Mouse (Mus musculus): ENCODE measurements around the gene Rnf11. TPM values are rescaled to one million over a fixed set of nuclear protein-coding genes. Genes with fewer than 3 reads are reported as not detected.

The Rnf11 gene
- total RNA-seq, 2 experiments from 2014 or later: 177 to 178 TPM

GRCm38 (mm10) chr4:109444951-109445350, 39.6 kb downstream of the Rnf11 start:
- DNase-seq (ENCODE audit: low spot score in 2 of 2): no peak

- no peak for DNase-seq (ENCODE audit: low spot score in 2 of 2)
Measured at GRCm38 (mm10) chr4:109444471-109444870, 40.1 kb downstream of the Rnf11 start.

GRCm38 (mm10) chr4:109442649-109443048, 41.9 kb downstream of the Rnf11 start:
- peak in 1 of 2 experiments; percentile 16 for DNase-seq (ENCODE audit: low spot score in 2 of 2)

- no peak for DNase-seq (ENCODE audit: low spot score in 2 of 2)
Measured at GRCm38 (mm10) chr4:109442126-109442525, 42.4 kb downstream of the Rnf11 start.

- no peak for DNase-seq (ENCODE audit: low spot score in 2 of 2)
Measured at GRCm38 (mm10) chr4:109441000-109441399, 43.5 kb downstream of the Rnf11 start.

GRCm38 (mm10) chr4:109440381-109440780, 44.1 kb downstream of the Rnf11 start:
- no peak for DNase-seq (ENCODE audit: low spot score in 2 of 2)

GRCm38 (mm10) chr4:109439825-109440248, 44.7 kb downstream of the Rnf11 start:
- no peak for DNase-seq (ENCODE audit: low spot score in 2 of 2)

GRCm38 (mm10) chr4:109439101-109439500, 45.4 kb downstream of the Rnf11 start:
- DNase-seq (ENCODE audit: low spot score in 2 of 2): no peak

- peak in 1 of 2 experiments; percentile 71 for DNase-seq (ENCODE audit: low spot score in 2 of 2)
Measured at GRCm38 (mm10) chr4:109437913-109438878, 46.3 kb downstream of the Rnf11 start.

GRCm38 (mm10) chr4:109434256-109434655, 50.3 kb downstream of the Rnf11 start:
- no peak for DNase-seq (ENCODE audit: low spot score in 2 of 2)

- DNase-seq (ENCODE audit: low spot score in 2 of 2): no peak
Measured at GRCm38 (mm10) chr4:109433641-109434040, 50.9 kb downstream of the Rnf11 start.

- no peak for DNase-seq (ENCODE audit: low spot score in 2 of 2)
Measured at GRCm38 (mm10) chr4:109432668-109433375, 51.7 kb downstream of the Rnf11 start.

GRCm38 (mm10) chr4:109430854-109431253, 53.7 kb downstream of the Rnf11 start:
- DNase-seq (ENCODE audit: low spot score in 2 of 2): peak in 1 of 2 experiments; percentile 42

- DNase-seq (ENCODE audit: low spot score in 2 of 2): no peak
Measured at GRCm38 (mm10) chr4:109430250-109430649, 54.3 kb downstream of the Rnf11 start.

GRCm38 (mm10) chr4:109427058-109427457, 57.5 kb downstream of the Rnf11 start:
- no peak for DNase-seq (ENCODE audit: low spot score in 2 of 2)

- DNase-seq (ENCODE audit: low spot score in 2 of 2): no peak
Measured at GRCm38 (mm10) chr4:109423438-109423837, 61.1 kb downstream of the Rnf11 start.

- no peak for DNase-seq (ENCODE audit: low spot score in 2 of 2)
Measured at GRCm38 (mm10) chr4:109422436-109422835, 62.1 kb downstream of the Rnf11 start.

- DNase-seq (ENCODE audit: low spot score in 2 of 2): no peak
Measured at GRCm38 (mm10) chr4:109421608-109422007, 62.9 kb downstream of the Rnf11 start.

- DNase-seq (ENCODE audit: low spot score in 2 of 2): no peak
Measured at GRCm38 (mm10) chr4:109420138-109420795, 64.3 kb downstream of the Rnf11 start.

GRCm38 (mm10) chr4:109419563-109419962, 65.0 kb downstream of the Rnf11 start:
- DNase-seq (ENCODE audit: low spot score in 2 of 2): no peak

GRCm38 (mm10) chr4:109419017-109419416, 65.5 kb downstream of the Rnf11 start:
- no peak for DNase-seq (ENCODE audit: low spot score in 2 of 2)
